Mouse (Mus musculus) cerebellum, adult 9-10 months (tissue): ENCODE data around the gene Tirap.
A peak's percentile ranks its signal among the peaks of the same experiment; 100 is the strongest.

Source experiments
- DNase-seq: peaks from one replicate; pipeline ENCODE4 v3.0.0; 2022

Tirap gene

DNA sequence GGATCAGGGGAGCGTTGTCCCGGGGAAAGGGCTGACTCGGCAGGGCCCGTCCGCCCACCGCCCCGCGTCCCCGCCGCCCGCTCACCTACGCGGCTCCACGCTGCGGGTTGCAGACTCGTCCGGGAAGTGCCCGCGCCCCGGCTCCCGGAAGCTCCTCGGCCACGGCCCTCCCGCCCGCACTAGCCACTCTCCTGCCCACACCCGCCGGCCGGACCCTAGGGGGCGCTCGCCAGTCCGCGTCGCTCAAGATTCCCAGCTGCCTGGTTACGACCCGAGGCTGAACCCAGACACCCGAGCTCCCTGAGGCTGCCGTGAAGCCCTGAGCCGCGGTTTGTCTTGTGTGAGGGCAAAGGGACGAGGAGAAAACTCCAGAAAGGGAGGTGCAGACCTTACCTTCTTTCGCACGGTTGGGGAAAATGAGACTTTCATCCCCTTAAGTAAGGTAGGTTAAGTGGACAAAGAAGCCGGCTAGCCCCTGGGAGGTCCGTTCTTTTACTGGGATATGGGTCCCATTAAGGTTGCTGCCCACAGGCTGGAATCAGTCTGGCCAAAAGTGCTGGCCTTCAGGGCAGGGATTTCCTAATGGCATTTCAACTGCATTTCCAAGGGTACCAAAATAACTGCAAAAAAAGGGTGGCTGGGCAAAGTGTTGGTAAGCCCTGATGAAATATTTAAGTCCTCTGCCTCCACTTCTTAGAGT is at the start of gene Tirap, which contains the start of gene Srpr:
TSS of gene Tirap (minus strand) at position 520 of the 700 bp plus-strand sequence.
TSS of gene Srpr (plus strand) at position 404 of the 700 bp plus-strand sequence.
- peak; percentile 86 for DNase-seq

- DNase-seq, result no peak
These were observed 49.4 kb upstream of the Tirap start for GRCm38 (mm10) chr9:35249476-35249875.

DNA sequence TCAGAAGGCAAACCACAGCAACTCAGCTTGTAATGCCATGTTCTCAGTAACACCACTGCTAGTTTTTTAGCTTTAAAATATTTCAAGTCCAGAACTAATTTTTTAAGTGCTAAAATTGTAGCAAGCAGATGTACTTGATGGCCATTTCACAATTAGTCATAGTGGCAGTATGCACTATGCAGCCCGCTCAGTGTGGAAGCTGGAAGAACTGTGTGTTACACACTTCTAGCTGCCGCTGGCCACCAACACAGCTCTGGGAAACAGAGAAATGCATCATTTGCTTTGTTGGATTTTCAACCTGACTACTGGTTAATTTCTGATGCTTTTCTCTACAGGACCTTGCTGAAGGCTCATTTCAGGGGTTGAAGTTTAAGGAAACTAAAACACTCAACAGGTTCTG is 47.3 kb upstream of the Tirap start:
- DNase-seq, result no peak

DNA sequence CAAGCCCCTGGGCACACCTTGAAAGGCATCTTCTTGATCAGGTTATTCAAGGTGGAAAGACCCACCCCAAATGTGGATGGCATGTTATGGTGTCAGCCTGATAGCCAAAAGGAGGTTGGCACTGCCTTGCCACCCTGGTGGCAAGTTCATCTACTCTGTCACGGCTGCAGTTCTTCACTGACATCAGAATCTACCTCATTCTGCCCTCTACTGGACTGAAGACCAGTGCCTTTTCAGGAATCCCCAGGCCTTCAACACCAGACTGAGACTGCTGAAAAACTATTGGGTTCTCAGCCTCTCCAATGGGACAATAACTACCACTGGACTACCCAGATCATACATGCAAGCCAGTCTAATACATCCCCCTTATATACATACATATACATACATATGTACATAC is 39.6 kb upstream of the Tirap start:
- no peak for DNase-seq

DNA sequence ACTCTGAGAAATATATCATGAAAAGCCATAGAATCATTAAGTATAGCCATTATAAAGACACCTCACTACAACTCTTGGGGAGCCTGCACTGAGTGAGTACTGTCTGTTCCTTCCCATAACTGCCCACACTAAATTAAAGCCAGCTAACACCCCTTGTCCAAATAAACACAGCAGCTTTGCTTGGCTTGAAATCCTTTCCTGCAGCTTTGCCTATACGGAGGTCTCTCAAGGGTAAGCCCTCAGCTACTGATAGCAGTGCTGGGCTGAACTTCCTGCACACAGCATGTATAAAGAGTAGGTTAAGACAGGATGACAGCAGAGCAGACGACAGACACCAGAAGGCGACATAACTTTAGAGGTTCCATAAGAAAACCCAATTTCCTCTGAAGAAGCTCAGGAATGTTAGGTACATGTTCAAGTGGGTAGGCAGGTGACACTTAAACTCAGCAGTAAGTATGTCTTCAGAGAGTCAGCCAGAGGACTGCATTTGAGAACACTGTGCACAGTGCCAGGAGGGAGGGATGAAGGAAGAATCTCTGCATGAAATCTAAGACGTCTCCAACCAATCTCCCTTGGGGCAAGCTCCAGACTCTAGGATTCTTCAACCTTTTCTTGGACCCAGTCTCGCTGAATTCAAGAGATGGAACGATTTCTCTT is 39.0 kb upstream of the Tirap start:
- no peak for DNase-seq

- DNase-seq, result no peak
These were observed 38.3 kb upstream of the Tirap start for GRCm38 (mm10) chr9:35238371-35238770.

- no peak for DNase-seq
These were observed 35.9 kb upstream of the Tirap start for GRCm38 (mm10) chr9:35235996-35236395.

DNA sequence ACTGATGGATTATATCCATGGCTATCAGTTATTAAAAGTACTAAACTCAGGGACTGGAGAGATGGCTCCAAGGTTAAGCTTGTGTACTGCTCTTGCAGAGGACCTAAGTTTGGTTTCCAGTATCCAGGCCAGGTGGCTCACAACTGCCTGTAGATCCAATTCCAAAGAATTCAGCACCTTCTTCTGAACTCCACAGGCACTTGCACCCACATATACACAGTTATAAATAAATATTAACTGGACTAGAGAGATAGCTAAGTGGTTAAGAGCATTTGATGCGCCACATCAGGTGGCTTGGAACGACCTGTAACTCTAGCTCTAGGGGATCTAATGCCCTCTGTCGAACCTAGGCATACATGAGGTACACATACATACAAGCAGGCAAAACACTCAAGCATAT is 28.6 kb upstream of the Tirap start:
- no peak for DNase-seq

- DNase-seq, result no peak
These were observed 23.4 kb upstream of the Tirap start for GRCm38 (mm10) chr9:35223466-35223865.

GRCm38 (mm10) chr9:35217963-35218362 is 17.9 kb upstream of the Tirap start:
- no peak for DNase-seq

DNA sequence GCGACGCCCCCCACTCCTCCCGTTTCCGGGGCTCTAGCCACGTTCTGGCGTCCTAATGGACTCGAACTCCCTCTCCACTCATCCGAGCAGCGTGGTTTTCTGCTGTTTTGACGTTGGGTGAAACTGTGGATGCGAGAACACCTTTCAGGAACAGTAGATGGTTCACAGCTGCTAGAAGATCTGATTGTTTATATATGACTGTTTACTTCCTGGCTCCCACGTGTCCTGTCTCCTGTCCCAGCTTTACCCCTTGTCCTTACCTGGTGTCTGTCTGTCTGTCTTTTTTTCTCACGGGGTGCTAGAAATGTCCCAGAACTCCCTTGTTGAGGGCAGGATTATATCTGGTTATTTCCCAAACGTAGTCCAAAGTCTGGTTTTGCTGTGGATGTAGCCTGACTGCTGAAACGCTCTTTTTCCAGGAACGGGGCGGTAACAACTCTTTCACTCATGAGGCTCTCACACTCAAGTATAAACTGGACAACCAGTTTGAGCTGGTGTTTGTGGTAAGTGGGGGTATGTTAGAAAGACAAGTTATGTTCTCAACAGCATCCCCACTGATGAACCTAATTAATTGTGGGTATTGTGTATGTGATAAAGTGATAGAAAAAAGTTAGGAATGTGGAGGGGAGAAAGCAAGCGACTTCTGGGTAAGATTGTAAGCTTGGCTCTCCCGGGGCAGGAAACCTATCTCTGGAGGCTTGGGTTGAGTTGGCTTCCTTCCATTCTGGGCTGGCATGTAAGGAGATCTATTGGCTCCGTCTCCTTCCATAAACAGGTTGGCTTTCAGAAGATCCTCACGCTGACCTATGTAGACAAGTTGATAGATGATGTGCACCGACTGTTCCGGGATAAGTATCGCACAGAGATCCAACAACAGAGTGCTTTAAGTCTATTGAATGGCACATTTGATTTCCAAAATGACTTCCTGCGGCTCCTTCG is 11.8 kb upstream of the Tirap start:
- DNase-seq, result peak; percentile 34

GRCm38 (mm10) chr9:35210542-35211474 is 10.7 kb upstream of the Tirap start, which contains the start of gene Foxred1:
TSS of gene Foxred1 (minus strand) at chr9:35211055.
- DNase-seq, result peak; percentile 99

GRCm38 (mm10) chr9:35204421-35204820 is 4.3 kb upstream of the Tirap start:
- DNase-seq, result no peak

- no peak for DNase-seq
These were observed 3.4 kb upstream of the Tirap start for GRCm38 (mm10) chr9:35203536-35203935.

- no peak for DNase-seq
These were observed 504 bp upstream of the Tirap start for GRCm38 (mm10) chr9:35200529-35201060.

GRCm38 (mm10) chr9:35198945-35199771 is 933 bp downstream of the Tirap start:
- DNase-seq, result peak; percentile 48

DNA sequence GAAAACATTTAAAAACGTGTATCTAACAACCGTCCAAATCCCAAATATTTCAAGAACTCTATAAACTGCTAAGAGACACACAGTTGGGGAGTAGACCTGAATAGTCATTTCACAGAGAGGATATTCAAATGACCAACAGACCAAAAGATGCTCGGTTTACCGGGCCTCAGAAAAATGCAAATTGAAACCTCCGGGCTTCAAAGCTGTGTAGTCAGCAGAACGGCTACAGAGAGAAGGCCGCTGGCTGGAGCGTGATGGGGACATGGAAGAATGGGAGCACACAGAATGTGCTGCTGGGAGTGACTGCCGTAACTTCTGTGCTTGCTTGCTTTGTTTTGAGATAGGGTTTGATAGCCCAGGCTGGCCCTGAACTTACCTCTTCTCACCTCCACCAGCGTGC is 1.7 kb downstream of the Tirap start:
- DNase-seq, result no peak

GRCm38 (mm10) chr9:35197625-35198024 is 2.5 kb downstream of the Tirap start:
- no peak for DNase-seq

- no peak for DNase-seq
These were observed 6.0 kb downstream of the Tirap start for GRCm38 (mm10) chr9:35194048-35194447.

- no peak for DNase-seq
These were observed 7.0 kb downstream of the Tirap start for GRCm38 (mm10) chr9:35192983-35193542.

DNA sequence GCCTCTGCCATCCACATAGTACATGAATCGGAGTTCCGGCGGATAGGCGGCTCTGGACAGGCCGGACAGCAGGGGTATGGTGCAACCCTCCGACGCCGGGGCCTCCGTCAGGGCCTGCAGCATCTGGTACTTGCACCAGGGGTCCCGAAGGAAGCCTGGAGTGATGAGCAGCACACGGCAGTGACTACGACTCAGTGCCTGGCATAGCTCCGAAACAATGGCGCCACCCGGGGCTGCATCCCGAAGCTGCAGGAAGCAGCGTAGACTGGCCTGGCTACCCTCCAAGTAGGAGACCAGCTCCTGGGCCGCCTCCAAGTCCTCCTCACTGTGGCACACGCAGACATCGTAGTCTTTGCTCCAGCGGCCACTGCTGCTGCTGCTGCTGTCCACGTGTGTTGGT is 11.4 kb downstream of the Tirap start:
- DNase-seq, result no peak
